Mouse (Mus musculus) kidney, embryonic 16.5 days (tissue): Measurements from ENCODE around the gene Thada. TPM values are rescaled to one million over a fixed set of nuclear protein-coding genes. Genes with fewer than 3 reads are reported as not detected.
A peak's percentile ranks its signal among the peaks of the same experiment; 100 is the strongest.

Experiments
- ATAC-seq: fragments of 200-750 bp; cut with Nextera tagmentation; 2 replicates; pipeline ENCODE4 v1.8.0; 2017; ENCODE audit warnings: moderate TSS enrichment; ENCODE audit not compliant: low FRiP score, low TSS enrichment
- H3K27ac ChIP-seq: fragments of 300-500 bp; sonication (generic); 2 replicates; pipeline ENCODE4 v1.5.1; 2014; ENCODE audit warnings: low read length
- H3K27me3 ChIP-seq: fragments of 300-500 bp; sonication (generic); 2 replicates; pipeline ENCODE4 v1.6.1; 2014; ENCODE audit warnings: low read length, control low read depth, mixed read lengths; ENCODE audit not compliant: insufficient read depth
- H3K36me3 ChIP-seq: fragments of 300-500 bp; sonication (generic); 2 replicates; pipeline ENCODE4 v1.6.1; 2014; ENCODE audit warnings: low read length, control low read depth, mixed read lengths; ENCODE audit not compliant: insufficient read depth
- H3K4me1 ChIP-seq: fragments of 300-500 bp; sonication (generic); 2 replicates; pipeline ENCODE4 v1.6.1; 2014; ENCODE audit warnings: low read length, control low read depth, mixed read lengths; ENCODE audit not compliant: insufficient read depth
- H3K4me2 ChIP-seq: fragments of 300-500 bp; sonication (generic); replicated peaks from 2 replicates; pipeline ENCODE4 v1.6.1; 2014; ENCODE audit warnings: low read depth, low read length
- H3K4me3 ChIP-seq: fragments of 300-500 bp; sonication (generic); 2 replicates; pipeline ENCODE4 v1.5.1; 2014; ENCODE audit warnings: mild to moderate bottlenecking, low read length
- H3K9ac ChIP-seq: fragments of 300-500 bp; sonication (generic); replicated peaks from 2 replicates; pipeline ENCODE4 v1.6.1; 2014; ENCODE audit warnings: low read length
- H3K9me3 ChIP-seq: fragments of 300-500 bp; sonication (generic); 2 replicates; pipeline ENCODE4 v1.6.1; 2016; ENCODE audit warnings: low read length, control low read depth
- WGBS: fragments of 180-500 bp; shearing (Covaris S2); extraction: QIAGEN DNeasy Blood & Tissue Kit; methylation state at CpG from one replicate; pipeline ENCODE4 v1.1.7; 2014; 5-methylcytosine and 5-hydroxymethylcytosine counted together
- polyA plus RNA-seq: library from polyadenylated mRNA; unstranded; fragments of >200 nt; fragmentation: Nextera tagmentation; extraction: Ambion mirVana; gene quantifications from 2 replicates; pipeline ENCODE4 v1.2.1, GENCODE M21; 2015

Thada gene
- polyA plus RNA-seq, 1 experiment from 2014 or later = 9.2 TPM

DNA sequence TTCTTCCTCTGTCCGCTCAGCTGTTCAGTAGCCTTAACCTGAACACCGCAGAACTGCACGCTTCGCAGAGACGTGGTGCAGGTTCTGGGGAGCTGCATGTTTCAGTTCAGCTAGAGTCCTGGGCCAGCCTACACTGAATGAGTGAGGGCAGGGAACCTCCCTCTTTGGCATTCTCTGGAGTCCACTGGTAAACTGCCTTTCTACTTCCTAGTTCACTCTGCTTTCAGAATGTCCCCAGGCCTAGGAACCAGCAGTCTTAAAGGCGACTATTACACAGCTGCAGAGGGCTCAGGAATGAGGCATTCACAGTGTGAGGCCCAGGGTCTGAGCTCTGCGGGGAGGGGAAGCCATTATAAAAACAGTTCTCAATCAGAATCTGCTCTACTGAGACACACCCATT, 262.7 kb downstream of the Thada start:
- peak; percentile 51 for ATAC-seq
- H3K9ac ChIP-seq = peak overlapping the region; percentile 0; the same call in 1 of the 2 replicates
- WGBS = 66% methylated on average over 7 of the region's 7 CpGs

DNA sequence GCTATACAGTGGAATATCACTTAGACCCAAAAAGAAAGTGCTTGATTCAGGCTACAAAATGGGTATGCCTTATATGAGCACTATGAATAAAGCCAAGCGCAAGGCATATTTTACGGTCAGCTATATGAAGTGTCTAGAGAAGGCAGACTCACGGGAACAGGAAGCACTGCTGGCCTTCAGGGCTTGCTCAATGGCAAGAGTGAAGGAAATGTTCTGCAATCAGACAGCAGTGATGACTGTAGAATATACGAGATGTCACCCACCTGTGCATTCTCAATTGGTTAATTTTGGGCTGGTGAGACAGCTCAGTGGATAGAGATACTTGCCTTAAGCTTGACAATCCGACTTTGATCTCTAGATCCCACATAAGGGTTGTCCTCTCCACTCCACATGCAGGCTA, 264.8 kb downstream of the Thada start:
- Histone ChIP-seq H3K4me2 (no peak overlapping the region), H3K36me3 (peaks cover 7% of the 10 kb centered on the region; the same call in 1 of the 2 replicates), H3K9ac (no peak overlapping the region), H3K9me3 (0 out of 2 replicates have a peak, but pooled peaks cover 3% of the 10 kb centered on the region), H3K27me3 (no peaks in the 10 kb centered on the region), H3K4me3 (no peak overlapping the region), H3K4me1 (peaks cover 19% of the 10 kb centered on the region), H3K27ac (no peak overlapping the region)
- WGBS = 88% methylated on average over 5 of the region's 5 CpGs
- ATAC-seq = no peak

More for the DNA sequence above, 262.7 kb downstream of the Thada start:
- Histone ChIP-seq H3K27ac (peak overlapping the region; percentile 57), H3K36me3 (peaks cover 7% of the 10 kb centered on the region; the same call in 1 of the 2 replicates), H3K4me1 (peaks cover 12% of the 10 kb centered on the region), H3K27me3 (no peaks in the 10 kb centered on the region), H3K4me3 (no peak overlapping the region), H3K9me3 (0 out of 2 replicates have a peak, but pooled peaks cover 3% of the 10 kb centered on the region), H3K4me2 (no peak overlapping the region)

DNA sequence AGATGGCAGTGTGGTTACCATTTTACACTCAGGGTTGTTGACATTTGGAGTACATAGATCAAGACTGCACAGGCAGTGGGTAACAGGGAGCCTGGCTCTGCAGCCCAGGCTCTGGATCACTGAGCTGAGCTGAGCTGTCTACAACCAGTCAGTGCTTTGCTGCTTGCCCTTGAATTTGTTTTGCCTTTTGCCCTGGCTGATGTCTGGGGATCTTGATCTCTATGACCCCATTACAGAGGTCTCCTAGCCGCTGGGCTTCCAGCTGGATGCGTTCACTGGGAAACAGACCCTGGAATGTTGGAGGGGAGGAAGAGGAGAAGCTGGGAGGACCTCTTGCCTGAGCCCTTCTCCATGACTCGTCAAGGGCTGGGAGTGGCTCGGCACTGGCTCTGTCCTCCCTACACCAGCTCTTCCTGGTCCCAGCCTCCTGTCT, 268.1 kb downstream of the Thada start:
- Histone ChIP-seq H3K4me1 (peaks cover 14% of the 10 kb centered on the region), H3K4me2 (no peak overlapping the region), H3K36me3 (0 out of 2 replicates have a peak, but pooled peaks cover 4% of the 10 kb centered on the region), H3K9me3 (no peaks in the 10 kb centered on the region), H3K4me3 (no peak overlapping the region), H3K27ac (peak overlapping the region; percentile 28; the same call in 1 of the 2 replicates), H3K9ac (no peak overlapping the region), H3K27me3 (no peaks in the 10 kb centered on the region)
- WGBS = 16% methylated on average over 4 of the region's 4 CpGs
- peak; percentile 88 for ATAC-seq

DNA sequence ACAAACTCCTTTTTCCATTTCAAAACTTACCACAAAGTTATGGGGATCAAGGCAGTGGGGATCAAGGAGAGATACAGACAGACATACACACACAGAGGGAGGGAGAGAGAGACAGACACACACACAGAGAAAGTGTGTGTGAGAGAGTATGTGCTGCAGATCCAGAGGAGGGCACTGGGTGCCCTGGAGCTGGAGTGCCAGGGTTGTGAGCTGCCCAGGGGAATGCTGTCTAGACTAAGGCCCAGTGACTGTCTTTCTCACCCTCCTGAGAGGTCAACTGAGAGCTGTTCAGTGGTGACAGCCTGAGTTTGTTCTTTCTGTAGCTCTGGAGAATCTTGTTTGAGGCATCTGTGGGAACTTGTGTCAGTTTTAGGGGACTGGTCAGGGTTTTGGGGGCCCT, 269.7 kb downstream of the Thada start:
- no peak overlapping the region for H3K4me3 ChIP-seq
- no peak for ATAC-seq
- no peak overlapping the region for H3K27ac ChIP-seq
- H3K9me3 ChIP-seq = no peaks in the 10 kb centered on the region
- H3K4me2 ChIP-seq = no peak overlapping the region
- no peaks in the 10 kb centered on the region for H3K27me3 ChIP-seq
- H3K4me1 ChIP-seq = peaks cover 14% of the 10 kb centered on the region
- peaks cover 12% of the 10 kb centered on the region; the same call in 1 of the 2 replicates for H3K36me3 ChIP-seq
- no peak overlapping the region for H3K9ac ChIP-seq

DNA sequence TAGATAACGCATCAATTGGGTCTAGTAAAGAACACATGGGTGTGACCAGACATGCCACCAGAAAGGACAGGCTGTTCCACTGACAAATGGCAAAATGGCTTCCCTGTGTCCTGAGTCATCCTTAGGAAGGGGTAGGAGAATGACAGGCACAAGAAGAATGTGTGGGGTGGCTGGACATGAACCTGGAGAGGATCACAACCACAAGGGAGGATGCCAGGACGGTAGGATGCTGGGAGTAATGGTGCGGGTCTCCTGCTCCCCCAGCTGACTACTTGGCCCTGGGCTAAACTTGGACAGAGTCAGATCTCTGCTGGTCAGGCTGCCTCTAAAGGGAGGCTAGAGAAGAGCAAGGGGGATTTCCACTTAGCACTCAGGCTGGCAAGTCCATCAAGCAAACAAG, 270.2 kb downstream of the Thada start:
- no peaks in the 10 kb centered on the region for H3K27me3 ChIP-seq
- no peaks in the 10 kb centered on the region for H3K9me3 ChIP-seq
- H3K4me2 ChIP-seq = no peak overlapping the region
- no peak overlapping the region for H3K9ac ChIP-seq
- 72% methylated on average over 3 of the region's 3 CpGs for WGBS
- peaks cover 14% of the 10 kb centered on the region for H3K4me1 ChIP-seq
- no peak overlapping the region for H3K27ac ChIP-seq
- H3K36me3 ChIP-seq = peaks cover 9% of the 10 kb centered on the region; the same call in 1 of the 2 replicates
- ATAC-seq = no peak
- no peak overlapping the region for H3K4me3 ChIP-seq

DNA sequence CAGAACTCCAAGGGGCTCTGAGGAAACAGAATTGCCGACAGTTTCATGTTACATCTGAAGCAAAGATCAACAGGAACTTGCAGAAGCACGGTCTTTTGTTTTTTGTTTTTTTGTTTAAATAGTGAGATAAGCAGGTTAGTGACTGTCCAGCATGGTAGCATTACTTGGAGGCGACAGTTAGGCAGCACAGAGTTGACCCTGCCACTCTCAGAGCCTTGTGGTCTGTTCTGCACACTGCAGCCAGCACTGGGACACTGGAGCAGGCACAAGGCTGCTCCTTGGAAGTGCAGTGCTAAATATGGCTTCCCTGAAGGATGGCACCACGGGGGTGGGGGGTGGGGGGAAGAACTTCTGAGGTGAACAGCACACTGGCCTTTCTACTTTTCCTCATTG, 271.0 kb downstream of the Thada start:
- H3K27ac ChIP-seq = 0 out of 2 replicates have a peak overlapping the region, but pooled peaks have one; percentile 25

DNA sequence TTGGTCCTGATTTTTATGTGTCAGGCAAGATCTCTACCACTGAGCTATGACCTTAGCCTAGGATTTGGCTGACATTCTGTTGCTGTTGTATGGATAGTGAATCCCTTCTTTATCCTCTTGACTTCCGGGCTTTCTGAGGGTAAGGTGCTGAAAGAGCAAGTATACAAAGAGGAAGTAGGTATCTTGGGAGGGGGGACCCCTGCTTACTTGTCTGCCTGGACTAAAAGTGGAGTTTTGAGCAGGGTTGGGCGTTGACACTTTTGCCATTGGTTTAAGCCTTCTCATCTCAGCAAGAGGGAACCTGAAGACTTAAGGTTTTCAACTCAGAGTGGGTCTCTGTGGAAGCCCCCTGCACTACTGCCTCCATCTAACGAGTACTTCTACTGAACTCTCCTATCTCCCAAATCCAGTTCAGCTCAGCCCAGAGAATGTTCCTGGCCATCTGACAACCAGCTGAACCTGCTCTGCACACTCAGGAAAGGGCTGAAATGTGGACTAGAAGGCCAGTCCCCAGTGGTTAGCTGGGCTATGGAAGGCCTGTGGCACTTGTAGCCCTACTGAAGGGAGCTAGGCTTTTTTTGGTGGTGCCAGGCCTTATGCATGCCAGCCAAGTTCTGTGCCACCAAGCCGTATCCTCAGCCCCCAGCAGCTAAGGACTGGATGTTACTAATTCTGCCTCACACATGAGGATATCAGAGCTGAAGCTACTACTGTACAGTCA, 271.6 kb downstream of the Thada start:
- H3K9me3 ChIP-seq = no peaks in the 10 kb centered on the region
- WGBS = 79% methylated on average over 4 of the region's 4 CpGs
- peaks cover 9% of the 10 kb centered on the region; the same call in 1 of the 2 replicates for H3K36me3 ChIP-seq
- H3K4me2 ChIP-seq = no peak overlapping the region
- no peaks in the 10 kb centered on the region for H3K27me3 ChIP-seq
- H3K27ac ChIP-seq = 0 out of 2 replicates have a peak overlapping the region, but pooled peaks have one; percentile 25
- no peak overlapping the region for H3K4me3 ChIP-seq
- no peak overlapping the region for H3K9ac ChIP-seq
- H3K4me1 ChIP-seq = peaks cover 14% of the 10 kb centered on the region
- no peak for ATAC-seq

More for the DNA sequence above, 271.0 kb downstream of the Thada start:
- Histone ChIP-seq H3K4me2 (no peak overlapping the region), H3K36me3 (peaks cover 9% of the 10 kb centered on the region; the same call in 1 of the 2 replicates), H3K4me1 (peaks cover 14% of the 10 kb centered on the region), H3K27me3 (no peaks in the 10 kb centered on the region), H3K4me3 (no peak overlapping the region), H3K9ac (no peak overlapping the region), H3K9me3 (no peaks in the 10 kb centered on the region)
- no peak for ATAC-seq
- 28% methylated on average over 4 of the region's 4 CpGs for WGBS

DNA sequence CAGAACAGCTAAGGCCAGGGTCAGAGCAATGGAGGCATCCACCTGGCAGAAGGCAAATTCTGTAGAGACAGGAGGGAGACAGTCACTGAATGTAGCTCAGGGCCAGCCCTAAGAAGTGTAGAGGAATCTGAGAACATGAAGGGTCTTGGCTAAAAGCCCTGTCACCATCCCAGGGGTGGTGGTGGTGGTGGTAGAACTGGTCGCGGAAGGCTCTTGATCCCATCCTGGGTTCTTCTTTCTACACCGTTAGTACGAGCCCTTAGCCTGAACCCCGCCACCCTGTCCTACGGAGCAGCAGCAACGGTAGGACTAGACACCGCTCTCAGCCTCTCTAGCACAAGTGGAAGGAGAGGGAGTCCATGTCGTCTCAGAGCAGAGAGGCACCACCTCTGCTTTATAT, 272.6 kb downstream of the Thada start:
- ATAC-seq = no peak
- Histone ChIP-seq H3K4me3 (no peak overlapping the region), H3K27me3 (no peaks in the 10 kb centered on the region), H3K36me3 (peaks cover 9% of the 10 kb centered on the region; the same call in 1 of the 2 replicates), H3K4me2 (no peak overlapping the region), H3K9me3 (no peaks in the 10 kb centered on the region), H3K9ac (no peak overlapping the region), H3K4me1 (peaks cover 22% of the 10 kb centered on the region), H3K27ac (no peak overlapping the region)
- WGBS = 94% methylated on average over 9 of the region's 9 CpGs

DNA sequence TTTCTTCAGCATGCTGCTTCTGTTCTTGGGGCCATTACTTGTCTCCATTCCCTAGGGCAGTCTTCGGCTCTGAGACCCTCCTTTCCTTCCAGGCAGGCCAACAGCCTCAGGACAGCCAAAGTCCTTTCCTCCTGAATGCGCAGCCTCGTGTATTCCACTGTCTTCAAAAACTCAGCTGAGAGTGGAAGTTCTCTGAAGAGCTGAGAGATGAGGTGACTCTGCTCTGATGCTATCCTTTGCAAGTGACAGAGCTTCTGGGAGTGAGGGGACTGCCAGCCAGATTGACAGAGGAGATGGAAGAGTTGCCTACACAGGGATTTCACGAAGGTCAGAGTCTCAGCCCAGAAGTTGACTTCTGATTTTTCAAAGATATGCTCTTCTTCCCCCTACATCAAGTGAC, 274.1 kb downstream of the Thada start:
- H3K4me3 ChIP-seq = no peak overlapping the region
- H3K27me3 ChIP-seq = no peaks in the 10 kb centered on the region
- H3K9ac ChIP-seq = no peak overlapping the region
- no peak overlapping the region for H3K4me2 ChIP-seq
- 89% methylated on average over 4 of the region's 4 CpGs for WGBS
- peaks cover 15% of the 10 kb centered on the region for H3K4me1 ChIP-seq
- no peak overlapping the region for H3K27ac ChIP-seq
- no peak for ATAC-seq
- peaks cover 9% of the 10 kb centered on the region; the same call in 1 of the 2 replicates for H3K36me3 ChIP-seq
- no peaks in the 10 kb centered on the region for H3K9me3 ChIP-seq

DNA sequence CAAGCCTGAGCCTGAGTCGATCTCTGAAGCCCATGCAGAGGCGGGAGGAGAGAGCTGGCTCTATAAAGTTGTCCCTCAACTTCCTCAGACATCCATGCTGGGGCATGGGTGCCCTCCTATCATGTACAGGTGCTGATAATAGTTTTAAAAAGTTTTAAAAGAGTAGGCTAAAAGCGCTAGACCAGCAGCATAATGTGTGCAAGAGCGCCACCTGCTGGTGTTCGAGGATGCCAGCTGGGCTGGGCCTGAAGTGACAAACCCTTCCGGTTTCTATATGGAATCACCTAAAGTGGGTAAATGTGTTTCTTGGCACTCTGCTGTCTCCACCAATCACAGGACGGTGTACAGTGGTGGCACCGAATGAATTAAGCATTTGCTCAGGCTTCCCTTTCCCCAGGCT, 275.1 kb downstream of the Thada start:
- no peak for ATAC-seq
- Histone ChIP-seq H3K4me3 (no peak overlapping the region), H3K9ac (no peak overlapping the region), H3K4me1 (peaks cover 15% of the 10 kb centered on the region), H3K27me3 (no peaks in the 10 kb centered on the region), H3K4me2 (no peak overlapping the region), H3K9me3 (no peaks in the 10 kb centered on the region), H3K27ac (no peak overlapping the region), H3K36me3 (peaks cover 18% of the 10 kb centered on the region)
- 28% methylated on average over 8 of the region's 8 CpGs for WGBS
